9 mouse cellular contexts compared by ENCODE assay signal in genomic region chr4:143388955-143389702, GRCm38 (mm10). TPM values are rescaled to one million over a fixed set of nuclear protein-coding genes. Genes with fewer than 3 reads are reported as not detected.
DNase-seq lines count a peak whose midpoint lies in the region; ATAC-seq lines count a peak whose summit lies in the region.
"Had no signal": no experiment of that assay in that cellular context is flagged by ENCODE, and none has a peak within 500 bp of the region (broad histone marks: within the 10 kb centered on the region; RNA-seq: fewer than 3 reads in every experiment).

No protein-coding gene starts in this region.

- 8% methylated on average over 43 of the region's 43 CpGs for WGBS in embryonic facial prominence, embryonic 10.5 days
- WGBS in heart, embryonic 10.5 days: 8% methylated on average over 38 of the region's 43 CpGs
- WGBS in liver, embryonic 16.5 days (ENCODE audit: insufficient replicate concordance): 9% methylated on average over 32 of the region's 43 CpGs

- no peaks in the 10 kb centered on the region for H3K36me3 ChIP-seq in embryonic facial prominence, embryonic 10.5 days (replicated peaks)
- H3K36me3 ChIP-seq in heart, embryonic 10.5 days: no peaks in the 10 kb centered on the region
- H3K36me3 ChIP-seq in liver, embryonic 16.5 days (ENCODE audit: control insufficient read depth, insufficient read depth): no peaks in the 10 kb centered on the region
- H3K36me3 ChIP-seq: G1E had no signal

- no peak overlapping the region for H3K9ac ChIP-seq in liver, embryonic 16.5 days (ENCODE audit: low read depth, low read length)

- peak; percentile 7 for DNase-seq in kidney, adult 11 months
- no peak for DNase-seq in kidney, adult 8-10 months
- DNase-seq in embryonic facial prominence, embryonic 10.5 days (ENCODE audit: low spot score): peak; percentile 86
- peak; percentile 80 for DNase-seq in heart, embryonic 10.5 days (ENCODE audit: low spot score)
- peak; percentile 16 for DNase-seq in kidney, adult 9 months
- no peak for DNase-seq in spleen, postnatal 4 days (ENCODE audit: low spot score in 2 of 2)

- peak overlapping the region; percentile 34 for H3K4me2 ChIP-seq in liver, embryonic 16.5 days (ENCODE audit: low read depth, low read length)

- peak; percentile 43; the same call in 1 of the 2 replicates for ATAC-seq in liver, embryonic 16.5 days (ENCODE audit: low read depth)
- ATAC-seq in neutrophil, adult 5-6 weeks (ENCODE audit: extremely low read depth, insufficient number of reproducible peaks, low FRiP score, poor library complexity, severe bottlenecking): 0 out of 2 replicates have a peak, but pooled peaks have one; percentile 16

- H3K4me3 ChIP-seq in embryonic facial prominence, embryonic 10.5 days: peak overlapping the region; percentile 52
- H3K4me3 ChIP-seq in heart, embryonic 10.5 days: peak overlapping the region; percentile 53
- H3K4me3 ChIP-seq in liver, embryonic 16.5 days (ENCODE audit: low read depth, low read length): peak overlapping the region; percentile 36

- H3K9me3 ChIP-seq in embryonic facial prominence, embryonic 10.5 days: peaks cover 3% of the 10 kb centered on the region; the same call in 1 of the 2 replicates
- no peaks in the 10 kb centered on the region for H3K9me3 ChIP-seq in heart, embryonic 10.5 days
- no peaks in the 10 kb centered on the region for H3K9me3 ChIP-seq in liver, embryonic 16.5 days (replicated peaks; ENCODE audit: control insufficient read depth, low read length)

- peaks cover 5% of the 10 kb centered on the region; the same call in 1 of the 2 replicates for H3K27me3 ChIP-seq in embryonic facial prominence, embryonic 10.5 days (replicated peaks; ENCODE audit: low read depth, poor library complexity, severe bottlenecking)
- no peaks in the 10 kb centered on the region; the same call in 1 of the 2 replicates for H3K27me3 ChIP-seq in heart, embryonic 10.5 days (ENCODE audit: insufficient read depth, poor library complexity, severe bottlenecking)
- H3K27me3 ChIP-seq in liver, embryonic 16.5 days (ENCODE audit: control insufficient read depth, insufficient read depth, low read depth, low read length): peaks cover 4% of the 10 kb centered on the region; the same call in 1 of the 2 replicates

- H3K4me1 ChIP-seq in embryonic facial prominence, embryonic 10.5 days: no peaks in the 10 kb centered on the region
- no peaks in the 10 kb centered on the region for H3K4me1 ChIP-seq in heart, embryonic 10.5 days
- H3K4me1 ChIP-seq in liver, embryonic 16.5 days (ENCODE audit: control insufficient read depth, low read depth, low read length): no peaks in the 10 kb centered on the region

- H3K27ac ChIP-seq in embryonic facial prominence, embryonic 10.5 days (replicated peaks): peak overlapping the region; percentile 72; the same call in 1 of the 2 replicates
- peak overlapping the region; percentile 44 for H3K27ac ChIP-seq in heart, embryonic 10.5 days
- H3K27ac ChIP-seq in liver, embryonic 16.5 days (ENCODE audit: low read length): no peak overlapping the region

RNA-seq across cellular contexts. Expression of gene Pramel1, which starts 5.1 kb away (rescaled TPM):
- not detected in 2 replicates for polyA plus RNA-seq in embryonic facial prominence, embryonic 10.5 days (2016; fragmentation: Nextera tagmentation; extraction: Ambion mirVana)
- polyA plus RNA-seq in heart, embryonic 10.5 days (2016; fragmentation: Nextera tagmentation; extraction: Ambion mirVana): not detected in 2 replicates
- polyA plus RNA-seq in liver, embryonic 16.5 days (2015; fragmentation: Nextera tagmentation; extraction: Ambion mirVana): not detected in 2 replicates
- not detected in 2 replicates for total RNA-seq in neutrophil, adult 5-6 weeks (2017)
- total RNA-seq: G1E had no signal
- polyA plus RNA-seq: G1E had no signal

RNA-seq across cellular contexts. Expression of gene Pramef8, which starts 23.1 kb away (rescaled TPM):
- 18.1 and 21.5 TPM in 2 replicates for polyA plus RNA-seq in embryonic facial prominence, embryonic 10.5 days (2016; fragmentation: Nextera tagmentation; extraction: Ambion mirVana)
- polyA plus RNA-seq in heart, embryonic 10.5 days (2016; fragmentation: Nextera tagmentation; extraction: Ambion mirVana): 14.8 and 16.8 TPM in 2 replicates
- 3.9 and 4.5 TPM in 2 replicates for polyA plus RNA-seq in liver, embryonic 16.5 days (2015; fragmentation: Nextera tagmentation; extraction: Ambion mirVana)
- total RNA-seq in neutrophil, adult 5-6 weeks (2017): 35.0 and 43.8 TPM in 2 replicates

RNA-seq across cellular contexts. Expression of gene Lrrc38, which starts 39.6 kb away (rescaled TPM):
- polyA plus RNA-seq in embryonic facial prominence, embryonic 10.5 days (2016; fragmentation: Nextera tagmentation; extraction: Ambion mirVana): 0.10 TPM in 1 of 2 replicates, not detected in the other
- polyA plus RNA-seq in heart, embryonic 10.5 days (2016; fragmentation: Nextera tagmentation; extraction: Ambion mirVana): 0.14 TPM in 1 of 2 replicates, not detected in the other
- not detected in 2 replicates for polyA plus RNA-seq in liver, embryonic 16.5 days (2015; fragmentation: Nextera tagmentation; extraction: Ambion mirVana)
- total RNA-seq in neutrophil, adult 5-6 weeks (2017): not detected in 2 replicates
- total RNA-seq: G1E had no signal
- polyA plus RNA-seq: G1E had no signal

Comparison
In these comparisons a context has a peak if more than half of its experiments do, and no peak if none do; other contexts are left out.
1. DNase-seq: peak in kidney, adult 11 months (single experiment), embryonic facial prominence, embryonic 10.5 days (single experiment), heart, embryonic 10.5 days (single experiment) and kidney, adult 9 months (single experiment); none in kidney, adult 8-10 months (0 of 2) and spleen, postnatal 4 days (0 of 2).
2. Peak in every context shown above with its lines, with median percentiles within 50 percentile points of each other: H3K4me3 ChIP-seq.